Mouse (Mus musculus): Measurements from ENCODE around the gene Exoc3l4.

The Exoc3l4 gene

DNA sequence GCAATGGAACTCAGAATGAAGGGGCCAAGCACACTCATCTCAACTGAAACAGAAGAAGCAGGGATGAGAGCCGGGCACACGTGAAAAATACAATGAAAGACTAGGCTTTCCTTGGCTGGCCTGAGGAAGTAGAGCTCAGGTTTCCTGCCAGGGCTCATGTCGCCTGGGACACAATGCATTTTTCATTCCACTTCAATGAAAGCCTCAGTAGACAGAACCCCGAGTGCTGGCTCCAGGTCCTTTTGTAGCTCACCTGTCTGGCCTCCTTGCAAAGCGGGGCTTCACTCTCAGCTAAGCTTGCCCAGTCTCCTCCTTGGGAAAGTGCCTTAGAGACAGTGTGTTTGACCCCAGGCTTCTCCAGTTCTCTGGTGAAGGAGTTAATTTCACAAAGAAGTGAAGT lies 62.1 kb downstream of the Exoc3l4 start:
- TF ChIP-seq POU5F1 (IDR thresholded peaks at IDR 0.05; ENCODE audit: borderline replicate concordance, low read length) = no peak
- TF ChIP-seq CTCF (conservative IDR thresholded peaks at IDR 0.05; ENCODE audit: low read length) = no peak
- no peak for TF ChIP-seq NANOG (IDR thresholded peaks at IDR 0.05; ENCODE audit: borderline replicate concordance, low read length)
- H3K36me3 ChIP-seq (ENCODE audit: insufficient read depth, low read length) = no peaks in the 10 kb centered on the region
- H3K4me3 ChIP-seq (replicated peaks; ENCODE audit: low read length) = no peak overlapping the region
- no peaks in the 10 kb centered on the region for H3K9me3 ChIP-seq (ENCODE audit: low read length)
- H3K27me3 ChIP-seq (ENCODE audit: insufficient read depth, low read length) = peaks cover 67% of the 10 kb centered on the region
- no peaks in the 10 kb centered on the region for H3K4me1 ChIP-seq (replicated peaks; ENCODE audit: low read depth, low read length)

DNA sequence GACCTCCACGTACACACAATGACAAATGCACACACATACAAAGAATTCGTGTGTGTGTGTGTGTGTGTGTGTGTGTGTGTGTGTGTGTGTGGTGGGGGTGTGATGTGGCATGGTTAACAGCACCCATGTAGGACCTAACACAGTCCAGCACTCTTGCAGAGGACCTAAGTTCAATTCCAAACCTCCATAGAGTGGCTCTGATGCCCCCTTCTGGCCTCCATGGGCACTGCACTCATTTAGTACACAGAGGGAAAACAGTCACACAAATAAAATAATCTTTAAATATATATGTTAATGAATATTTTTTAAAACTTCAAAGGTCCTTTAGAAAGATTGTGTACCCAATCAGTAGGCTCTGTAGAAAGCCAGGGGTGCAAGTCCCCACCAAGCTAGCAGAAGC lies 63.1 kb downstream of the Exoc3l4 start:
- no peaks in the 10 kb centered on the region for H3K36me3 ChIP-seq (ENCODE audit: insufficient read depth, low read length)
- peaks cover 74% of the 10 kb centered on the region for H3K27me3 ChIP-seq (ENCODE audit: insufficient read depth, low read length)
- TF ChIP-seq NANOG (IDR thresholded peaks at IDR 0.05; ENCODE audit: borderline replicate concordance, low read length) = no peak
- TF ChIP-seq CTCF (conservative IDR thresholded peaks at IDR 0.05; ENCODE audit: low read length) = peak; percentile 82
- H3K4me3 ChIP-seq (replicated peaks; ENCODE audit: low read length) = no peak overlapping the region
- H3K9me3 ChIP-seq (ENCODE audit: low read length) = no peaks in the 10 kb centered on the region
- H3K4me1 ChIP-seq (replicated peaks; ENCODE audit: low read depth, low read length) = peaks cover 3% of the 10 kb centered on the region; the same call in 1 of the 2 replicates

Measured in E14TG2a.4 (cell line).